ENCODE assay signal across 8 mouse cellular contexts in genomic region chr6:127920652-127921051, GRCm38 (mm10). TPM values are rescaled to one million over a fixed set of nuclear protein-coding genes. Genes with fewer than 3 reads are reported as not detected.
A peak's percentile ranks its signal among the peaks of the same experiment; 100 is the strongest.
DNase-seq lines count a peak whose midpoint lies in the region; ATAC-seq and TF ChIP-seq lines count a peak whose summit lies in the region.

No protein-coding gene starts in this region.

- no peak for ATAC-seq in CD4-positive, CD25-positive, alpha-beta regulatory T cell, adult 4 months
- ATAC-seq in frontal cortex, adult (ENCODE audit: low TSS enrichment): peak; percentile 53
- ATAC-seq in hindbrain, embryonic 16.5 days: 0 out of 2 replicates have a peak, but pooled peaks have one; percentile 24
- peak; percentile 57 for ATAC-seq in megakaryocyte, adult 5-6 weeks (ENCODE audit: poor library complexity, severe bottlenecking)

- peak; percentile 79; the same call in 1 of the 2 replicates for TF ChIP-seq CTCF in small intestine, adult 2 months (IDR thresholded peaks at IDR 0.05; ENCODE audit: extremely low read depth, insufficient read length, insufficient replicate concordance, low read depth, low read length)

- 5% methylated on average over 8 of the region's 8 CpGs for WGBS in hindbrain, embryonic 16.5 days
- 6% methylated on average over 8 of the region's 8 CpGs for WGBS in small intestine, adult 2 months

- no peaks in the 10 kb centered on the region for H3K36me3 ChIP-seq in hindbrain, embryonic 16.5 days (ENCODE audit: control insufficient read depth, insufficient read depth, low read length)
- no peaks in the 10 kb centered on the region for H3K36me3 ChIP-seq in small intestine, adult 2 months (ENCODE audit: control insufficient read depth, insufficient read depth, low read length)

- H3K4me2 ChIP-seq in hindbrain, embryonic 16.5 days (ENCODE audit: low read length): no peak overlapping the region

- no peak overlapping the region for H3K4me3 ChIP-seq in hindbrain, embryonic 16.5 days (ENCODE audit: low read length)
- H3K4me3 ChIP-seq in small intestine, adult 2 months (ENCODE audit: low read depth, low read length): no peak overlapping the region

- no peaks in the 10 kb centered on the region for H3K4me1 ChIP-seq in hindbrain, embryonic 16.5 days (ENCODE audit: control insufficient read depth, insufficient read depth, low read depth, low read length)
- no peaks in the 10 kb centered on the region for H3K4me1 ChIP-seq in small intestine, adult 2 months (ENCODE audit: control insufficient read depth, insufficient read depth, insufficient read length, low read length)

- no peaks in the 10 kb centered on the region for H3K9me3 ChIP-seq in hindbrain, embryonic 16.5 days (ENCODE audit: control insufficient read depth, low read length)

- H3K27me3 ChIP-seq in hindbrain, embryonic 16.5 days (replicated peaks; ENCODE audit: control insufficient read depth, insufficient read depth, low read length): no peaks in the 10 kb centered on the region; the same call in 1 of the 2 replicates
- H3K27me3 ChIP-seq in small intestine, adult 2 months (ENCODE audit: control insufficient read depth, insufficient read depth, low read length): no peaks in the 10 kb centered on the region

- no peak overlapping the region for H3K27ac ChIP-seq in hindbrain, embryonic 16.5 days (ENCODE audit: low read depth, low read length)
- no peak overlapping the region for H3K27ac ChIP-seq in small intestine, adult 2 months (ENCODE audit: insufficient read depth, low read depth, low read length)

- H3K9ac ChIP-seq in hindbrain, embryonic 16.5 days (ENCODE audit: low read depth, low read length): no peak overlapping the region

- peak; percentile 59 for DNase-seq in CD4-positive, CD25-positive, alpha-beta regulatory T cell, adult 2 months (ENCODE audit: low read depth, low spot score)
- peak; percentile 67 for DNase-seq in cerebellum, adult 8-10 months
- peak; percentile 67 to 91 for DNase-seq in layer of hippocampus, postnatal 25 days (ENCODE audit: extremely low spot score in 1 of 2, low spot score in 1 of 2)

- TF ChIP-seq POLR2A in small intestine, adult 2 months (IDR thresholded peaks at IDR 0.05; ENCODE audit: low read depth, low read length): no peak

RNA-seq across cellular contexts. Expression of gene Tspan11, which starts 33.3 kb away (rescaled TPM):
- not detected for polyA plus RNA-seq in CD4-positive, CD25-positive, alpha-beta regulatory T cell, adult 4 months (2017; shearing (Covaris generic))
- polyA plus RNA-seq in hindbrain, embryonic 16.5 days (2015; fragmentation: Nextera tagmentation; extraction: Ambion mirVana): 3.2 and 4.2 TPM in 2 replicates
- 1 to 10 TPM; 2.6 TPM for total RNA-seq in layer of hippocampus, postnatal 25 days (2021)
- total RNA-seq in megakaryocyte, adult 5-6 weeks (2015): not detected in 2 replicates
- not detected in 2 replicates for total RNA-seq in megakaryocyte, adult 5-6 weeks (2017)
- polyA plus RNA-seq in small intestine, adult 2 months (2012; rRNA removed): 0.23 and 0.37 TPM in 2 replicates
